Mouse (Mus musculus) kidney, postnatal 4 days (tissue): ENCODE measurements around the gene Nxnl1.
A peak's percentile ranks its signal among the peaks of the same experiment; 100 is the strongest.

Experiments
- DNase-seq, 2 experiments: peaks; one replicate each; pipeline ENCODE4 v3.0.0; 2021; ENCODE audit warnings: mixed read lengths in 2 of 2

The Nxnl1 gene

GRCm38 (mm10) chr8:71566501-71566900 lies at the start of gene Nxnl1:
Nxnl1 (minus strand) TSS chr8:71566601.
- DNase-seq = no peak

GRCm38 (mm10) chr8:71613418-71613817 lies 47.0 kb upstream of the Nxnl1 start:
- DNase-seq = no peak

GRCm38 (mm10) chr8:71612141-71612540 lies 45.7 kb upstream of the Nxnl1 start:
- no peak for DNase-seq

- DNase-seq = peak; percentile 97
These were observed 44.6 kb upstream of the Nxnl1 start, which contains the start of gene Colgalt1 for GRCm38 (mm10) chr8:71610822-71611651. Colgalt1 (plus strand) TSS chr8:71610998.

GRCm38 (mm10) chr8:71604021-71604420 lies 37.6 kb upstream of the Nxnl1 start:
- DNase-seq = no peak

- DNase-seq = peak; percentile 87 to 92
These were observed 36.4 kb upstream of the Nxnl1 start for GRCm38 (mm10) chr8:71602666-71603334.

GRCm38 (mm10) chr8:71601939-71602665 lies 35.7 kb upstream of the Nxnl1 start:
- peak; percentile 43 to 61 for DNase-seq

GRCm38 (mm10) chr8:71598841-71599240 lies 32.4 kb upstream of the Nxnl1 start:
- no peak for DNase-seq

GRCm38 (mm10) chr8:71598375-71598774 lies 32.0 kb upstream of the Nxnl1 start:
- DNase-seq = no peak

- no peak for DNase-seq
These were observed 31.1 kb upstream of the Nxnl1 start, which contains the start of gene Fam129c for GRCm38 (mm10) chr8:71597451-71597850. Fam129c (plus strand) TSS chr8:71597648.

- DNase-seq = no peak
These were observed 30.4 kb upstream of the Nxnl1 start for GRCm38 (mm10) chr8:71596798-71597197.

- DNase-seq = no peak
These were observed 30.0 kb upstream of the Nxnl1 start for GRCm38 (mm10) chr8:71596384-71596783.

- peak; percentile 94 to 95 for DNase-seq
These were observed 29.5 kb upstream of the Nxnl1 start for GRCm38 (mm10) chr8:71595862-71596261.

- no peak for DNase-seq
These were observed 27.9 kb upstream of the Nxnl1 start for GRCm38 (mm10) chr8:71594324-71594722.

- DNase-seq = no peak
These were observed 27.3 kb upstream of the Nxnl1 start for GRCm38 (mm10) chr8:71593556-71594323.

GRCm38 (mm10) chr8:71592374-71593170 lies 26.2 kb upstream of the Nxnl1 start:
- peak; percentile 83 to 90 for DNase-seq

- peak; percentile 96 to 98 for DNase-seq
These were observed 25.3 kb upstream of the Nxnl1 start, which contains the start of gene Pgls for GRCm38 (mm10) chr8:71591471-71592373. Pgls (plus strand) TSS chr8:71592176.

GRCm38 (mm10) chr8:71591017-71591416 lies 24.6 kb upstream of the Nxnl1 start:
- no peak for DNase-seq

GRCm38 (mm10) chr8:71588762-71589161 lies 22.4 kb upstream of the Nxnl1 start:
- no peak for DNase-seq

- DNase-seq = peak; percentile 78 to 79
These were observed 20.5 kb upstream of the Nxnl1 start for GRCm38 (mm10) chr8:71586891-71587290.
